Mouse (Mus musculus) liver, embryonic 12.5 days (tissue): ENCODE measurements around the gene Rdh16f2. TPM values are rescaled to one million over a fixed set of nuclear protein-coding genes. Genes with fewer than 3 reads are reported as not detected.
"Not testable (repeated sequence)": the region's sequence is repeated elsewhere in the genome, so short reads cannot be mapped to it uniquely, and the experiment has no call there.

Experiments
- ATAC-seq: fragments of 200-750 bp; cut with Nextera tagmentation; 2 replicates; pipeline ENCODE4 v1.8.0; 2017; ENCODE audit warnings: moderate number of reproducible peaks, mild to moderate bottlenecking, moderate library complexity
- H3K27ac ChIP-seq: fragments of 300-500 bp; sonication (generic); 2 replicates; pipeline ENCODE4 v1.5.1; 2016; ENCODE audit warnings: mild to moderate bottlenecking
- H3K27me3 ChIP-seq: fragments of 300-500 bp; sonication (generic); replicated peaks from 2 replicates; pipeline ENCODE4 v1.6.1; 2016; ENCODE audit warnings: mild to moderate bottlenecking, moderate library complexity
- H3K36me3 ChIP-seq: fragments of 300-500 bp; sonication (generic); 2 replicates; pipeline ENCODE4 v1.6.1; 2016; ENCODE audit warnings: mild to moderate bottlenecking, moderate library complexity
- H3K4me1 ChIP-seq: fragments of 300-500 bp; sonication (generic); 2 replicates; pipeline ENCODE4 v1.6.1; 2016
- H3K4me2 ChIP-seq: fragments of 300-500 bp; sonication (generic); 2 replicates; pipeline ENCODE4 v1.6.1; 2016; ENCODE audit warnings: mild to moderate bottlenecking, moderate library complexity
- H3K4me3 ChIP-seq: fragments of 300-500 bp; sonication (generic); 2 replicates; pipeline ENCODE4 v1.5.1; 2016; ENCODE audit warnings: mild to moderate bottlenecking, moderate library complexity
- H3K9ac ChIP-seq: fragments of 300-500 bp; sonication (generic); 2 replicates; pipeline ENCODE4 v1.6.1; 2016; ENCODE audit warnings: mild to moderate bottlenecking, moderate library complexity
- H3K9me3 ChIP-seq: fragments of 300-500 bp; sonication (generic); replicated peaks from 2 replicates; pipeline ENCODE4 v1.6.1; 2016; ENCODE audit warnings: mild to moderate bottlenecking, moderate library complexity
- WGBS: fragments of 180-500 bp; shearing (Covaris S2); methylation state at CpG from one replicate; pipeline ENCODE4 v1.1.7; 2016; ENCODE audit not compliant: insufficient replicate concordance; 5-methylcytosine and 5-hydroxymethylcytosine counted together
- polyA plus RNA-seq: library from polyadenylated mRNA; unstranded; fragments of >200 nt; fragmentation: Nextera tagmentation; extraction: Ambion mirVana; gene quantifications from 2 replicates; pipeline ENCODE4 v1.2.1, GENCODE M21; 2016

Rdh16f2 gene
- polyA plus RNA-seq, 1 experiment from 2014 or later = not detected

DNA sequence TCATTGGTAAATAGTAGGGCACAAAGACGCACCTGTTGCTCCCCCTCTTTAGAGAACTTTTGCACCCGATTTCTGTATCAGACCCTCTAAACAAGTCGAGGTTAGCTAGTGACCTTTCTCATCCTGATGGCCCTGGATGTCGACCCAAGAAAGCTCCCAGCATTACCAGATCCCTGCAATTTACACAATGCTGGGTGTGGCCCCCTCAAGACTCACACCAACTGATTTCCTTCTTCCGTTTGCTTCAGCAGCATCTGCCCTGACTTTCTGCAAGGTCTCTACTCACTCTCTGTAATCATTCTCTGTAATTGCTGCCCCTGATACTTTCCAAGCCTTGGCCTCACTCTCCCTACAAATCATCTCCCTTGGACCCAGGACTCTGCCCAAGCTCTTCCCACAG, 30.4 kb downstream of the Rdh16f2 start:
- no peak for ATAC-seq
- H3K4me2 ChIP-seq = no peak overlapping the region
- no peak overlapping the region for H3K9ac ChIP-seq
- H3K4me1 ChIP-seq = peaks cover 10% of the 10 kb centered on the region; the same call in 1 of the 2 replicates
- no peaks in the 10 kb centered on the region; the same call in 1 of the 2 replicates for H3K27me3 ChIP-seq
- no peaks in the 10 kb centered on the region for H3K36me3 ChIP-seq
- 45% methylated on average over 5 of the region's 5 CpGs for WGBS
- H3K4me3 ChIP-seq = no peak overlapping the region
- no peaks in the 10 kb centered on the region for H3K9me3 ChIP-seq
- no peak overlapping the region for H3K27ac ChIP-seq

DNA sequence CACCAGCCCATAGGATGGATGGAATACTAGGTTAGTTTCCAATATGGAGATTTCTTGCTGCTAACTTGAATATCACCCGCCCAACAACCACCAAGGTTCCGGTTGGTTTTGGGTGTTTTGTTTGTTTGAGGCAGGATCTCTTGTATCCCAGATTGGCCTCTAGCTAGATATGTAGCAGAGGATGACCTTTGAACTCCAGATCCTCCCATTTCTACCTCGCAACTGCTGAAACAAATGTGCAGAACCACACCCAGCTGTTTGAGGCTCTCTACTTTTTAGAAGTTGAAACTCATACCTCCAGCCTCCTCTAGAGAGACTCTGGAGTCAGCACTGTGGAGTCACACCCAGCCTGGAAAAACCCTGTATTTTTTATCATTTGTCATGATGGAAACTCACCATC, 31.2 kb downstream of the Rdh16f2 start:
- Histone ChIP-seq H3K36me3 (no peaks in the 10 kb centered on the region), H3K27me3 (no peaks in the 10 kb centered on the region; the same call in 1 of the 2 replicates), H3K9ac (no peak overlapping the region), H3K27ac (no peak overlapping the region), H3K9me3 (no peaks in the 10 kb centered on the region), H3K4me1 (peaks cover 10% of the 10 kb centered on the region; the same call in 1 of the 2 replicates), H3K4me2 (no peak overlapping the region), H3K4me3 (no peak overlapping the region)
- WGBS = 59% methylated on average over 3 of the region's 3 CpGs
- no peak for ATAC-seq

DNA sequence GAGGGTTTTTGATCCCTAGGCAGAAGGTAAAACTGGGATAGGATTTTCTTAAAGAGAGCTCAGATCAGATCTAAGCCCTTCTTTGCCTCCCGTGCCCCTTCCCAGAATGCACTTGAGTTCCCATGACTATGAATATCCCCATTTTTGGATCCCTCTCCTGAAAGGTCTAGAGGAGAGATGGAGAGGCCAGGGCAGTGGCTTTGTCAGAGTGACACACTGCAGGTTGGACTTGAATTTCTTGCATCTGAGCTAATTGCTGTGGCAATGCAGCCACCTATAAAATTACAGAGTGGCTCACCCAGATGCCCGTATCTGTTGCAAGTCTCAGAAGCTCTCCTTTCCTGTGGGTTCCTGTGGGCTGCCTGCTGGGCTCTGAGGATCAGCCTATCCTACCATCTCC, 31.9 kb downstream of the Rdh16f2 start, which contains the start of gene Sdr9c7:
TSS of gene Sdr9c7 (plus strand) at position 301 of the 400 bp plus-strand sequence.
- 70% methylated on average over 2 of the region's 2 CpGs for WGBS
- ATAC-seq = no peak

GRCm38 (mm10) chr10:127899783-127900182, 33.5 kb downstream of the Rdh16f2 start:
- no peak for ATAC-seq
- Histone ChIP-seq H3K27me3 (no peaks in the 10 kb centered on the region; the same call in 1 of the 2 replicates), H3K4me2 (no peak overlapping the region), H3K27ac (no peak overlapping the region), H3K4me1 (no peaks in the 10 kb centered on the region), H3K9me3 (no peaks in the 10 kb centered on the region), H3K9ac (no peak overlapping the region), H3K36me3 (no peaks in the 10 kb centered on the region), H3K4me3 (no peak overlapping the region)
- WGBS = 38% methylated on average over 5 of the region's 5 CpGs

More for the DNA sequence above, 31.9 kb downstream of the Rdh16f2 start, which contains the start of gene Sdr9c7:
- H3K4me2 ChIP-seq = no peak within 1 kb of the TSS
- H3K36me3 ChIP-seq = no peaks in the 10 kb centered on the region
- no peak within 1 kb of the TSS for H3K9ac ChIP-seq
- no peak within 1 kb of the TSS for H3K4me3 ChIP-seq
- no peaks in the 10 kb centered on the region for H3K9me3 ChIP-seq
- H3K27ac ChIP-seq = no peak within 1 kb of the TSS
- H3K27me3 ChIP-seq = no peaks in the 10 kb centered on the region; the same call in 1 of the 2 replicates
- peaks cover 7% of the 10 kb centered on the region; the same call in 1 of the 2 replicates for H3K4me1 ChIP-seq

DNA sequence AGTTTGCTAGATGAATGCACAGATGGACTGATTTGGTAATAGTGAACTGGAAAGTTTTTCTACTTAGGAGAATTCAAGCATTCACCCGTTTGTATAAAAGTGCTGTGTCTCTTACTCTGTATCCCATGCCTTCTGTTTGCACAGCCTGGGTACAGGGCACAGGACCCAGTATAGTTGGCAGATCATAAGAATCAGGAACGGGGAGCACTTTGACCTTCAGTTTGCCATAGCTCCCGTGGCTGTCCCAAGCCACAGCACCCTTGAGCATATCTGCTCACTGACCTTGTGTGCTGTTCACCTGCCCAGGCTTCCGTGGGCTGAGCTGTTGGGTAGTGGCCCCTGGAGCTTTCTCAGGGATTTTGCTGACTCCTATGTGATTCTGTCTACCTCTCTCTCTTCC, 35.5 kb downstream of the Rdh16f2 start:
- H3K4me3 ChIP-seq = no peak overlapping the region
- H3K27ac ChIP-seq = no peak overlapping the region
- H3K9me3 ChIP-seq = no peaks in the 10 kb centered on the region
- no peak overlapping the region for H3K9ac ChIP-seq
- no peaks in the 10 kb centered on the region for H3K36me3 ChIP-seq
- no peak for ATAC-seq
- no peaks in the 10 kb centered on the region for H3K4me1 ChIP-seq
- WGBS = 58% methylated on average over 4 of the region's 4 CpGs
- no peaks in the 10 kb centered on the region; the same call in 1 of the 2 replicates for H3K27me3 ChIP-seq
- no peak overlapping the region for H3K4me2 ChIP-seq

DNA sequence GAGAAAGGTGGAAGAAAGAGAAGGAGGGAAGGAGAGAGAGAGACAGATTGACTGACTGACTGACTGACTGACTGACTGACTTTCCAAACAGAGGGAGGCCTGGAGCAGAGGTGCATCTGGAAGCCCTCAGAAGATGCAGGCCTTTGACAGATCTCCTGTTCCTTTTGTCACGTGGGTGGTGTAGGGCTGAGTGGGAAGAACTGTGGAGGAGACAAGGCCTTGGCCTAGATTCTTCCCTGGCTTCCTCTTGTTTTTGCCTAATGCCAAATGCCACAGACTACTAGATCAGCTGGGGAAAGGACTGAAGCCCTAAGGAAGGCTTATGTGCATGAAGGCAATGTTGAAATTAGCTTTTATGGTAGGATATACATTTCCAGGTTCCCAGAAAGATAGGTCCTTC, 36.8 kb downstream of the Rdh16f2 start:
- 32% methylated on average over 1 of the region's 1 CpGs for WGBS

GRCm38 (mm10) chr10:127904718-127905446, 38.6 kb downstream of the Rdh16f2 start:
- no peaks in the 10 kb centered on the region for H3K36me3 ChIP-seq
- H3K9me3 ChIP-seq = no peaks in the 10 kb centered on the region
- 59% methylated on average over 7 of the region's 7 CpGs for WGBS
- H3K4me2 ChIP-seq = no peak overlapping the region
- ATAC-seq = no peak
- H3K27ac ChIP-seq = no peak overlapping the region
- H3K9ac ChIP-seq = no peak overlapping the region
- no peaks in the 10 kb centered on the region; the same call in 1 of the 2 replicates for H3K27me3 ChIP-seq
- no peak overlapping the region for H3K4me3 ChIP-seq
- H3K4me1 ChIP-seq = no peaks in the 10 kb centered on the region

More for the DNA sequence above, 36.8 kb downstream of the Rdh16f2 start:
- Histone ChIP-seq H3K4me2 (no peak overlapping the region), H3K4me3 (no peak overlapping the region), H3K4me1 (no peaks in the 10 kb centered on the region), H3K9ac (no peak overlapping the region), H3K36me3 (no peaks in the 10 kb centered on the region), H3K27me3 (no peaks in the 10 kb centered on the region; the same call in 1 of the 2 replicates), H3K9me3 (no peaks in the 10 kb centered on the region), H3K27ac (no peak overlapping the region)
- ATAC-seq = no peak

DNA sequence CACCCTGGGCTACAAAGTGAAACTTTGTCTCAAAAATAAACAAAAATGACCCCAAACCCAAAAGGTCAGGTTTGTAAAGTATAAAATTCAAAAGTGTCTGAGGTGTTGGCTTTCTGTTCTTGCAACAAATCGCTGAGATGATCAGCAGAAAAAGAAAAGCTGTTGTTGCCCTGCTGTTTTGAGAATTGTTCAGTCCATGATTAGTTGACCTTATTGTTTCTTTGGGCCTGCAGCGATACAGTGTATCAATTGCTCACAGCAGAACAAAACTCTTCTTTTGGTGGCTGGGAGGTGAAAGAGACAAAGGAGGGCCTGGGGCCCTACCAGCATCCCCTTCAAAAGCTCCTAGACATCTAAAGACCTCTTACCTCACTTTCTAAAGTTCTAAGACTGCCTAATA, 39.9 kb downstream of the Rdh16f2 start:
- no peak overlapping the region for H3K4me3 ChIP-seq
- no peak overlapping the region for H3K4me2 ChIP-seq
- no peak for ATAC-seq
- no peaks in the 10 kb centered on the region for H3K36me3 ChIP-seq
- H3K9me3 ChIP-seq = no peaks in the 10 kb centered on the region
- no peak overlapping the region for H3K27ac ChIP-seq
- no peaks in the 10 kb centered on the region for H3K4me1 ChIP-seq
- 72% methylated on average over 2 of the region's 2 CpGs for WGBS
- H3K9ac ChIP-seq = no peak overlapping the region
- H3K27me3 ChIP-seq = no peaks in the 10 kb centered on the region

- H3K27ac ChIP-seq = no peak overlapping the region
- no peak for ATAC-seq
- no peak overlapping the region for H3K9ac ChIP-seq
- no peaks in the 10 kb centered on the region for H3K27me3 ChIP-seq
- no peak overlapping the region for H3K4me2 ChIP-seq
- no peak overlapping the region for H3K4me3 ChIP-seq
- H3K9me3 ChIP-seq = no peaks in the 10 kb centered on the region
- no peaks in the 10 kb centered on the region for H3K36me3 ChIP-seq
- no peaks in the 10 kb centered on the region for H3K4me1 ChIP-seq
Observed at GRCm38 (mm10) chr10:127907386-127907951, 41.2 kb downstream of the Rdh16f2 start.

DNA sequence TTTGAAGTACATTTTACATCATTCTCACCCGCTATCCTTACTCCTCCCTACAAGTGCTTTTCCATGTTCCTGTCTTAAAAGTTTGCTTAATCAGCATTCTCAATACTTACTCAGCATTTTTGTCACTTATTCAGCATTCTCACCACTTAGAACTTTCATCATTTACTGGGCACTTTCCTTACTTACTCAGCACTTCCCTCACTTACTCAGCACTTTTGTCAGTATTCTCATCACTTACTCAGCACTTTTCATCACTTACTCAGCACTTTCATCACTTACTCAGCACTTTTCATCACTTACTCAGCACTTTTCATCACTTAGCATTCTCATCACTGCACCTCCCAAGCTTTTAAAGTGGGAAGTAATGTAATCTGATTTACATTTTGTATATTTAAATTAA, 49.3 kb downstream of the Rdh16f2 start:
- Histone ChIP-seq H3K9me3 (no peaks in the 10 kb centered on the region), H3K4me2 (no peak overlapping the region), H3K4me3 (no peak overlapping the region), H3K27ac (no peak overlapping the region), H3K4me1 (no peaks in the 10 kb centered on the region), H3K9ac (no peak overlapping the region), H3K36me3 (no peaks in the 10 kb centered on the region), H3K27me3 (no peaks in the 10 kb centered on the region)
- WGBS = 63% methylated on average over 1 of the region's 1 CpGs
- no peak for ATAC-seq

DNA sequence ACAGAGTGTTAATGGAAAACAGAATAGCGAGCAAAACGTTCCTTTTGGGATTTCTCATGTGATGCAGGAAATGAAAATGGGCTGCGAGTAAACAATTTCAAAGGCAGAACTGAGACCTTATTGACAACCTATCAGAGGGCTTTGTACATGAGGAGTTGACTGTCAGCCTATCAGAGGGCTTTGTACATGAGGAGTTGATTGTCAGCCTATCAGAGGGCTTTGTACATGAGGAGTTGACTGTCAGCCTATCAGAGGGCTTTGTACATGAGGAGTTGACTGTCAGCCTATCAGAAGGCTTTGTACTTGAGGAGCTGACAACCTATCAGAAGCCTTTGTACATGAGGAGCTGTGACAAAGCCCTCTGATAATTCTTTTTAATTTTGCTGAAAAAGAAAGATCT, 50.9 kb downstream of the Rdh16f2 start:
- H3K27me3 ChIP-seq = not testable (repeated sequence)

GRCm38 (mm10) chr10:127917651-127918050, 51.4 kb downstream of the Rdh16f2 start:
- no peaks in the 10 kb centered on the region for H3K9me3 ChIP-seq
- H3K4me3 ChIP-seq = no peak overlapping the region
- no peak overlapping the region for H3K4me2 ChIP-seq
- no peak overlapping the region for H3K9ac ChIP-seq
- no peaks in the 10 kb centered on the region for H3K27me3 ChIP-seq
- WGBS = 84% methylated on average over 5 of the region's 5 CpGs
- no peaks in the 10 kb centered on the region for H3K36me3 ChIP-seq
- H3K4me1 ChIP-seq = no peaks in the 10 kb centered on the region
- no peak overlapping the region for H3K27ac ChIP-seq
- no peak for ATAC-seq

More for the DNA sequence above, 50.9 kb downstream of the Rdh16f2 start:
- not testable (repeated sequence) for H3K4me1 ChIP-seq, H3K9me3 ChIP-seq, H3K27ac ChIP-seq, H3K36me3 ChIP-seq, H3K9ac ChIP-seq, H3K4me2 ChIP-seq, H3K4me3 ChIP-seq, ATAC-seq
- WGBS = 60% methylated on average over 3 of the region's 3 CpGs
